7 mouse cellular contexts compared by ENCODE assay signal in the genomic region with DNA sequence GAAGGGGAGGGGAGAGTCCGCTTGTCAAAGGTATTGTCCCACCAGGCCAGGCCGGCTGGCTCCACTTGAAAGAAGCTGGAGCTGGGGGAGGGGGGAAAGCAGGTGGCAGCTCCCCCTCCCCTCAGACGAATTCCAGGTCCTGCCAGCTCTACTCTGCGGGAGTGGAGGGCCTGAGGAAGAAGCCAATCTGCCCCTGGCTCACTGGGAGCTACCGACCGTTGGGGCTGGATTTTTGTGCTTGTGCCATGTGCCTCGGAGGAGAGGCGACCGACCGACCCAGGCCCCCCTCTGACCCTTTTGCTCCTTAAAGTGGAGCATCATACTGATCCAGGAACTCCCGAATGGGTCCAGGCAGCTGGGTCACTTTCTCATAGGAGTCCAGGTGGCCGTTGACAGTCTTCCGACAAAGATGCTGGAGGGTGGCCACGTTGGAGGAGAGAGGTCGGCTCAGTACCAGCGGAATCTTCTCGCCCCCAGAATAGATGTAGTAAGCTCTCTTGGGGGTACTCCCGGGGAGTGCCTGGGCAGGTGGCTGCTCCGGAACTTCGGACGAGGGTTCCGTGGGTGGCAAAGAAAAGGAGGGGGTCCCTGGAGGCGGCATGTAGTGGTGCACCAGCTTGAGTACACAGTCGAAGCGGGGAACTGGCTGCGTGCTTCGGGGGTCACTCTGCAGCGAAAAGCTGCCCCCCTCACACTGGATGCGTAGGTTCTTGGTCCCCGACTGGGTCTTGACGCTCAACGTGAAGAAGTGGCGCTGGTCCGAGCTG. TPM values are rescaled to one million over a fixed set of nuclear protein-coding genes. Genes with fewer than 3 reads are reported as not detected.
DNase-seq lines count a peak whose midpoint lies in the region; ATAC-seq lines count a peak whose summit lies in the region.

No protein-coding gene starts in this region.

- H3K36me3 ChIP-seq in megakaryocyte, embryonic 14.5 days (replicated peaks; ENCODE audit: low read length), result peaks cover 34% of the 10 kb centered on the region
- H3K36me3 ChIP-seq in hindbrain, embryonic 10.5 days, result peaks cover 18% of the 10 kb centered on the region
- no peaks in the 10 kb centered on the region for H3K36me3 ChIP-seq in midbrain, embryonic 13.5 days

- no peaks in the 10 kb centered on the region for H3K27me3 ChIP-seq in megakaryocyte, embryonic 14.5 days (replicated peaks)
- H3K27me3 ChIP-seq in hindbrain, embryonic 10.5 days (ENCODE audit: insufficient read depth, poor library complexity, severe bottlenecking), result peaks cover 65% of the 10 kb centered on the region
- peaks cover 47% of the 10 kb centered on the region for H3K27me3 ChIP-seq in midbrain, embryonic 13.5 days

- H3K4me2 ChIP-seq in midbrain, embryonic 13.5 days (replicated peaks), result peak overlapping the region; percentile 87

- peak overlapping the region; percentile 95 for H3K27ac ChIP-seq in hindbrain, embryonic 10.5 days
- H3K27ac ChIP-seq in midbrain, embryonic 13.5 days, result no peak overlapping the region

- H3K9me3 ChIP-seq in megakaryocyte, embryonic 14.5 days, result no peaks in the 10 kb centered on the region
- H3K9me3 ChIP-seq in hindbrain, embryonic 10.5 days, result no peaks in the 10 kb centered on the region
- H3K9me3 ChIP-seq in midbrain, embryonic 13.5 days, result no peaks in the 10 kb centered on the region

- ATAC-seq in megakaryocyte, adult 5-6 weeks (ENCODE audit: poor library complexity, severe bottlenecking), result no peak
- no peak for ATAC-seq in midbrain, embryonic 13.5 days

- H3K9ac ChIP-seq in midbrain, embryonic 13.5 days (replicated peaks), result peak overlapping the region; percentile 70

- WGBS in hindbrain, embryonic 10.5 days, result 3% methylated on average over 34 of the region's 34 CpGs
- WGBS in midbrain, embryonic 13.5 days, result 4% methylated on average over 34 of the region's 34 CpGs

- DNase-seq in cerebellum, postnatal 10 days, result peak; percentile 91 to 94
- peak; percentile 26 for DNase-seq in hindbrain, embryonic 10.5 days (ENCODE audit: low spot score)
- DNase-seq in adipocyte (ENCODE audit: low spot score), result no peak
- no peak for DNase-seq in adrenal gland, adult 18-20 months (ENCODE audit: low spot score in 2 of 2)

- peaks cover 87% of the 10 kb centered on the region for H3K4me1 ChIP-seq in megakaryocyte, embryonic 14.5 days
- H3K4me1 ChIP-seq in hindbrain, embryonic 10.5 days (replicated peaks), result peaks cover 96% of the 10 kb centered on the region
- peaks cover 71% of the 10 kb centered on the region for H3K4me1 ChIP-seq in midbrain, embryonic 13.5 days (replicated peaks)

- peak overlapping the region; percentile 97 for H3K4me3 ChIP-seq in megakaryocyte, embryonic 14.5 days (replicated peaks)
- peak overlapping the region; percentile 65 for H3K4me3 ChIP-seq in hindbrain, embryonic 10.5 days
- H3K4me3 ChIP-seq in midbrain, embryonic 13.5 days (replicated peaks), result peak overlapping the region; percentile 55

RNA-seq across cellular contexts. Expression of a gene that starts 2.4 kb away (rescaled TPM):
- 54.8 and 75.2 TPM in 2 replicates for polyA plus RNA-seq in megakaryocyte, embryonic 14.5 days (2012; ENCODE audit: insufficient read depth, low replicate concordance)
- 2.0 and 3.1 TPM in 2 replicates for total RNA-seq in megakaryocyte, adult 5-6 weeks (2015)
- total RNA-seq in megakaryocyte, adult 5-6 weeks (2017), result 3.2 and 5.1 TPM in 2 replicates
- 12.5 and 14.2 TPM in 2 replicates for polyA plus RNA-seq in hindbrain, embryonic 10.5 days (2016; fragmentation: Nextera tagmentation; extraction: Ambion mirVana)
- polyA plus RNA-seq in midbrain, embryonic 13.5 days (2015; fragmentation: Nextera tagmentation; extraction: Ambion mirVana), result 8.3 and 9.3 TPM in 2 replicates
- total RNA-seq in adrenal gland, adult 18-20 months (2021), result 1 to 10 TPM; 4.2 to 5.6 TPM

RNA-seq across cellular contexts. Expression of a gene that starts 18.7 kb away (rescaled TPM):
- polyA plus RNA-seq in megakaryocyte, embryonic 14.5 days (2012; ENCODE audit: insufficient read depth, low replicate concordance), result 16.0 and 43.0 TPM in 2 replicates
- total RNA-seq in megakaryocyte, adult 5-6 weeks (2015), result 18.7 and 22.4 TPM in 2 replicates
- 26.7 and 27.2 TPM in 2 replicates for total RNA-seq in megakaryocyte, adult 5-6 weeks (2017)
- 46.2 and 51.9 TPM in 2 replicates for polyA plus RNA-seq in hindbrain, embryonic 10.5 days (2016; fragmentation: Nextera tagmentation; extraction: Ambion mirVana)
- 46.0 and 50.8 TPM in 2 replicates for polyA plus RNA-seq in midbrain, embryonic 13.5 days (2015; fragmentation: Nextera tagmentation; extraction: Ambion mirVana)
- 10 to 100 TPM; 47.8 to 65.5 TPM for total RNA-seq in adrenal gland, adult 18-20 months (2021)

Comparison
In these comparisons a context has a peak if more than half of its experiments do, and no peak if none do; other contexts are left out.
1. DNase-seq: peak in cerebellum, postnatal 10 days (2 of 2) and hindbrain, embryonic 10.5 days (single experiment); none in adipocyte (single experiment) and adrenal gland, adult 18-20 months (0 of 2).
2. Peak in every context shown above with its lines, with median percentiles within 50 percentile points of each other: H3K4me3 ChIP-seq.